Mouse (Mus musculus): Measurements from ENCODE around the gene Sh3rf3. TPM values are rescaled to one million over a fixed set of nuclear protein-coding genes. Genes with fewer than 3 reads are reported as not detected.

The Sh3rf3 gene
- total RNA-seq, 2 experiments from 2014 or later: 2.6 to 3.2 TPM

DNA sequence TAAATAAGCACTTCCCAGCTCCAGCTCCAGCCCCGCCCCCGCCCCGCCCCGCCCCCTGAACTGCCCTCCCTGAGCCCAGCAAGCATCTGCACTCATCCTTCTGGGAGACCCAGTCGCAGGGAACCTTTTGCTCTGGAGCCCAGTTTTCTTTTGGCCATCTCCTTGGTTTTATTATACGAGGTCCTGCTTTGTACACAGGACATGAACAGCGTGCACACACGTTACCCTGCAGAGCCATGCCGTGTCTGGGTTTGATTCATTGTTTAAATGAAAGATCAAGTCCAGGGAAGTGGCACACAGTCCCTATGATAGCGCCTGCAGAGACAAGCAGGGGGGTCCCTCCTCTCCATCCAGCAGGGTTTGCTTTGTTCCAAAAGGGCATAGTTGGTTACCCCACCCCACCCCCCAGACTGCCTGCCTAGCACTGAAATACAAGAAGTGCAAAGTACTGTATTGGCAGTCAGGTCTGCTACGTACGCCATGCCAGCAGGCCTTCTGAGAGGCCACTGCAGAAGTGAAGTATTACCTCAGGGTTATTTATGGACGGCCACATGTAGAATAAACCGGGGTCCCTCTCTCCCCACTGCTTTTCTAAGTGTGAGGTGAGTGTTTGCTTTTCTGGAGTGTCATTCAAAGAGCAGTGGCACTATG lies 41.5 kb downstream of the Sh3rf3 start:
- no peak for DNase-seq

DNA sequence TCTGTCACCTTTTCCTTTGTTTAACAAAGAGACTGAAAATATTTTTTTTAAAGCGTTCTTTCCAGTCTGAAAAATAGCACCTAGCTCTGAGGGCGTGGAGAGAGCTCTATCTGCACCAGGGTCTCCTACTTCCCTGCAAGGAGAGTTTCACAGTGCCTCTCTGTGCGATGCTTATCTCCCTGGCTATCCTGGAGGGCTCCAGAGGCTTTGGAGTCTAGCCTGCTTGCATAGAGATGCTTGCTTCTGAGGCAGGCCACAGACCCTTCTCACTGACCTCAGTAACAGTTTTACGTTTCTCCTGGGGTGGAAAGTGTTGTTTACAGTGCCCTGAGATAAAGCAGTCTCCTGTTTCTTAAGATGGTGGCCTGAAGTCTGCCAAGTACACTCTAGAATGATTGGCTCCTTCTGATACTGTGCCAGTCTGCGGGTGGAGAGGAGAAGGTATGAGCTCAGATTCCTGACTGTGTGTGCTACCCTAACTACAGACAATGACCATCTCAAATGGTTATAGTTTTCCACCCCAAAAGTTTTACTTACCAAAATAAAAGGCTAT lies 42.1 kb downstream of the Sh3rf3 start:
- no peak for DNase-seq

GRCm38 (mm10) chr10:58855814-58856213 lies 42.7 kb downstream of the Sh3rf3 start:
- no peak for DNase-seq

- DNase-seq: no peak
Measured at GRCm38 (mm10) chr10:58856742-58857141, 43.6 kb downstream of the Sh3rf3 start.

GRCm38 (mm10) chr10:58864735-58865134 lies 51.6 kb downstream of the Sh3rf3 start:
- DNase-seq: no peak

DNA sequence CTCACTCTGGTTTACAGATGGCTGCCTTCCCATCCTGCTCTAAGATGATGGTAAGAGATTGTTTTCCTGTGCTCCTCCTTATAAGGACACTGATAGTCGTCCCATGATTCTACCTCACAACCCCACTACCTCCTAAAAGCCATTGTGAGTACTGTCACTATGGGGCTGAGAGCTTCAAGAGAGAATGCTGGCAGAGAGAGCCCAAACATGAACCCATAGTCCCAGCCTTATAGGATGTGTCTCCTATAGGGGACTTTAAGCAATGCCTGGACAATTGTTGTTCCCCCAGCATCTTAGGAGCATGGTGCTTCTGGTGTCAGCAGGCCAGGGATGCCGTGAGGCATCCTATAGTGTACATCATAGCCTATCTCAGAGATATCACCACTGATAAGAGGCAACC lies 54.4 kb downstream of the Sh3rf3 start:
- no peak for DNase-seq

GRCm38 (mm10) chr10:58869836-58870235 lies 56.7 kb downstream of the Sh3rf3 start:
- DNase-seq: no peak

- DNase-seq: no peak
Measured at GRCm38 (mm10) chr10:58871149-58871820, 58.1 kb downstream of the Sh3rf3 start.

DNA sequence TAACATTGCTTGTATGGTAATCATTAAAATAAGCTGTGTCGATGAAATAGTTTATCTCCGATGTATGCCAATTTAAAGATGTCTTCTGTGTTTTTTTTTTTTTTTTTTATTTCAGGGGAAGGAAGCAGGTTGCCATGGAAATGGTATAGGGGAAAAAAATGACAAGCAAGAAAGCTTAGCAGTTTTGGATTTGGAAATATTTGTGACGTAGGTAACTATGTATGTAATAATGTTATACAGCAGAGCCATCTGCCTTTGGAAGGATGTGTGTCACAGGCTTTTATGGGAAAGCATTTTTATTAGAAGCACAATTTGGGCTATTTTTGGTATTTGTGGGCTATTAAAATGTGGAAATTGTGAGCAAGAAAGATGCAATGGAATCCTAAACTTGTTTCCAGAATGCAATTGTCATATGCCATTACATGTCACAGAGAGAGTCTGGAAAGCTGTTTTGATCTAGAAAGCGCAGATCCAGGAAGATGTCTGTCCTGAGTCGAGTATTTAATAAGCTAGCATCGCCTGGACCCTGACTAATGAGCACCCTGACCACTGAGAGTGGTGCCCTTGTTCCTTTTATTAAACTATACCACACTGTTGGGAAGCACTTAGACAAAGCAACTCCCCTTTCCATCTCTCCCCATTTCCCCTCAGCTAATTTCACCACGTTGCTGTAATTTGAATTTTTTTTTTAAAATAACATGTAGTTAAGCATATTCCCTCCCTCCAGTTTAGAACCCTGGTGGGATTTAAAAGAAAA lies 58.8 kb downstream of the Sh3rf3 start:
- DNase-seq: no peak

GRCm38 (mm10) chr10:58877835-58878234 lies 64.7 kb downstream of the Sh3rf3 start:
- DNase-seq: no peak

DNA sequence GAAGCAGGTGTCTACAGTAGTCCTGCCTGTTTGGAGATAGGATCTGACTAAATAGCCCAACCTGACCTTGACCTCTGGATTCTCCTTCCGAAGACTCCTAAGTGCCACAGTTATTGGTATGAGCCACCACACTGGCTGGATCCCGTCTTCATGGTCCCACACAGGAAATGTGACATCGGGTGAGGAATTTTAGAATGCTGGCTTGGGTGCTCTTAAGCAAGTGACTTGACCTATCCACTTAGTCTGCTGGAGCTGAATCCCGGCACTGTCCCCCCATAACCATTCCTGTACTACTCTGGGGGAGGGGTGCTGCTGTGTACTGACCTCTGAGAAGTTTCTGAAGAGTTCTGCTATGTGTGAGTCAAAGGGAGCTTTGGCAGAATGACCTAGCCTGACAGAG lies 65.5 kb downstream of the Sh3rf3 start:
- DNase-seq: no peak

DNA sequence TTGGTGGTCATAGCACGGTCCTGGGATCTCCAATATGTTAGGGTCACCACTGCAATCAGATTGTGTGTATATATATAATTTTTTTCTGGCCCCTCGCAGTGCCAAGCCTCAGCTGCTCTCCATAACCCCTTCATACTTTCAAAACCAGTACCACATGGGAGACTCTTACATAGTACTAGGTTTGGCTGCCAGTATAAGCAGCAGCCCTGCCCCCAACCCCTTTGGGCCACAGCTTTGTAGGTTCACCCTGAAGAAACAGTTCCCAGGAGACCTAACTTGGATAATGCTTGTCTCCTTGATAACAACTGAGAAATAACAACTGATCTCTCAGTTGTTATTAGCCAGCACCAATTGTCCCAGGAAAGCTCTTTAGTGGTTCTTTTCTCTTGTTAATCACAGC lies 69.6 kb downstream of the Sh3rf3 start:
- DNase-seq: no peak

- DNase-seq: no peak
Measured at GRCm38 (mm10) chr10:58885351-58885750, 72.2 kb downstream of the Sh3rf3 start.

DNA sequence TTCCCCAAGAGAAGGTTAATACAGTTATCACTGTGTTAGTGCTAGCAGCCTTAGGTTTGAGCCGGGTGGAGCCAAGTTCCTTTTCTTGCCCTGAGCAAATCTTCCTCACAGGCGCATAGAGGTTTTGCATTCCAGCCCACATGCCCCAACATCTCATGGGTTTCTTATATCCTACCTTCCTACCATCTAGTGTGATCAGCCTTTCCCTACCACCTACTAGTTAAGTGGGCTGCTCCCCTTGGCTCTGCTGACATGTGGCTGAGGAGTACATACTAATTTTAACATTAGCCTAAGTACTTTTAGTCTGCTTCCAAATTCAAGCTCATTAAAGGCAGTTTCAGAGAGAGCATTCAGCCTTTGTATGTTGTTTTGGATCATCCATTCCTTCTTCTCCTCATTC lies 72.7 kb downstream of the Sh3rf3 start:
- no peak for DNase-seq

GRCm38 (mm10) chr10:58890671-58891439 lies 77.7 kb downstream of the Sh3rf3 start:
- no peak for DNase-seq

GRCm38 (mm10) chr10:58895431-58895830 lies 82.3 kb downstream of the Sh3rf3 start:
- no peak for DNase-seq

DNA sequence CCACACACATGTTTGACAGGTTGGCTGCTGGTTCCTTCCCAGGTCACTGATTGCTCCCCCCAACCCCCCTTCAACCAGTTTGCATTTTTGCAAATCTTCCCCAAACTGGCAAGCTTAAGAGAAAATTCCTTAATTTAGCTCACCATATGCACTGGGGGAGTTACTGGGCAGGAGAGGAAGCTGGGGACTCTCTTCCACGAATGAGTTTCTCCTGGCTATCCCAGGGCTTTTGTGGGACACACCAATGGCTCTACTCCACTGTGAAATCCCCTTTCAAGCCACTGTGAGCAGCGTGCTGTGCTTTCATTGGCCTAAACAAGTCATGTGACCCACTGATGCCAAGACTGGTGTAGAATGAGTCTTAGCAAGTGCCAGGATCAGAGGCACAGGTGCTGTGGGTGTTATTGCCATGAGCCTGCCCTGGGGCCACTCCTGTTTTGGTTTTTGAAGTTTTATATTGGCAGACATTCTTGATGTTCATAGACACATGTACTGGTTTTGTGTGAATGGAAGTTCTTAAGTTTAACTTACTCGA lies 83.9 kb downstream of the Sh3rf3 start:
- DNase-seq: no peak

DNA sequence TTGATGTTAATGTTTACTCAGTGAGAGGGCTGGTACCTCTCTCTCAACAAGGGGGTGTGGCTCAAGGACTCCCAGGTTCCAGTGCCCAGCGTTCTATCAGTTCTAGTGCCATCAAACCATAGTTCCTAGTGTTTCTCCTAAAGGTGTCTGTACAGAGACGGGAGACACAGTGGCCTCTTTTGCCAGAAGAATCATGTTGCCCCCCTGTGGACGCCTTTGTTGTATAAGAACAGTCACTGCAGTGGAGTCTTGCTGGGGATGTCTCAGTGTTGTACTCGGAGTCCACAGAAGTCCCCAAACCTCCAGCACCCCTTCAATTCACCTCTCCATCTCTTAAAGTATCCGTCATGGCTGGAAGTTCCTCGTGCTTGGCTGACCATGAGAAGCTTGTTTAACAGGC lies 92.1 kb downstream of the Sh3rf3 start:
- DNase-seq: no peak

GRCm38 (mm10) chr10:58907001-58907443 lies 93.9 kb downstream of the Sh3rf3 start:
- DNase-seq: no peak

DNA sequence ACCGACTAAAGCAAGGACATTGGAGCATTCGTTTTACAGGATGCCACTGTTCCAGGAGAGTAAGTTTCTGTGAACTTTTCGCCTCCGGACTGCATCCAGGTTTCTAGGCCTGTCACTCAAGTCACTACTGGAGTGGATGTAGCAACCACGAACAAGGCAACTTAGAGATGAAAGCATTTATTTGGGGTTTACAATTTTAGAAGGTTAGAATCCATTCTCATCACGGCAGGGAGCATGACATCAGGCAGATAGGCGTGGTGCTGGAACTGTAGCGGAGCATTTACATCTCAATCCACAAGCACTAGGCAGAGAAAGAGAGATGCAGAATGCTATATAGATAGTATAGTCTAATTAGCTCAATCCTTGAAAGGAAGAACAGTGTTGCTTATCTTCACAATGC lies 95.3 kb downstream of the Sh3rf3 start:
- DNase-seq: no peak

DNA sequence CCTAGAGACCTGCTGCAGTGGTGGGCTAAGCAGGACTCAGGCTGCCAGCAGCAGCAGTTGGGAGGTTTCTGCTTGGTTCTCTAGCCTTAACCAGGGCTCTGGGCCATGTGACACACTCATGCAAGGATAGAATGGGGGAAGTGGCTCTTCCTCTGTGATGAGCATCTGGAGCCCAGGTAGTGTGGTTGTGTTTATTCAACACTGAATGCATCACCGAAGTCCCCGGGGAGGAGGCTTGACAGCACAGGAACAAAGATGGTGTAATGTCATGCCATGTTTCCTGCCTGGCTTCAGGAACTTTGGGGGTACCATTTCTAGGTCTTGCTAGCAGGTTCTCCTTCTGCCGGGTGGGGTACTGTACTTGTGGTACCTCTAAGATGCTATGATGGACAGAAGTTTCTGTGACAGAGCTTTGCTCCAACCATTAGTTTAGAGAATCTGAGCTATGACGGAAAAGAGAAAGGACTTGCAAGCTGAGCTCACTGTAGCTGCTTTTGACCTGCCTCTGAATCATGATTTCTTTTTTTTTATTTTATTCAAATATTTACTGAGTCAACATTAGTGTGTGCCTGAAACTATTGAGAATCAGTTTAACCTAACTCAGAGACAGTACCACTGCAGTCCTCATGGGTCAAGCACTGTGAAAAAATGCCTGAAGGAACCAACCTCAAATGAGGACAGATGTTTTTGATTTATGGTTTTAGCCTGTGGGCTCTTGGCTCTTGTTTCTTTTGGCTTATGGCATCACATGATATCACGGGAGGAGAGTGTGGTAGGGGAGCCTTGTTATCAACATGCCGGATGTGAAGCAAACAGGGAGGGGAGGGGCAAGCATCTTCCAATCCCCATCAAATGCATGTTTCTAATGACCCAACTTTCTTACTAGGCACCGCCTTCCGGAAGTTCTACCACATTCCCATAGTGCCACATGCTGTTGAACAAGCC lies 102.4 kb downstream of the Sh3rf3 start:
- no peak for DNase-seq
